Mouse (Mus musculus): ENCODE data around the gene Tnip1. TPM values are rescaled to one million over a fixed set of nuclear protein-coding genes. Genes with fewer than 3 reads are reported as not detected.

The Tnip1 gene
- 12.4 and 13.2 TPM in 2 replicates for polyA plus RNA-seq (2014; fragmentation: Nextera tagmentation; extraction: Ambion mirVana)

GRCm38 (mm10) chr11:54962810-54963209, at the start of gene Tnip1:
TSS of gene Tnip1 (minus strand) at chr11:54962917.
- no peak within 1 kb of the TSS for H3K27ac ChIP-seq (ENCODE audit: low read depth, low read length)

DNA sequence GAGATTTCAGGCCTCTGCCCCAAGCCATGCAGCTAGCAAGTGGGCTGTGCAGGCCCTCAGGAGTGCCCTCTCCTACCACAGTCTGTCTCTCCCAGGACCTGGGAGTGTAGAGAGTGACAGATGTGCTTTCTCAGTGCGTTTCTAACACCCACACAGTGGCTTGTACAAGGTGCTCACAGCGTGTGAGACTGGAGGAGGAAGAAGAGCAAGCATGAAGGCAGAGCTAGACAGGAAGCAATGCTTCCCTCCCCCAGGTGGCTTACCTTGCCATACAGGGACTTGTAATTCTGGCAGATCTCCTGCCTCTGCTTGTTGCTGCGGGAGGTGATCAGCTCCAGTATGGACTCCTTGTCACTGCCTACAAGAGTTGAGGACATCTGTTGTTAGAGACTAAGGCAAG, 48.7 kb upstream of the Tnip1 start:
- H3K9ac ChIP-seq (ENCODE audit: low read length) = no peak overlapping the region
- H3K36me3 ChIP-seq (ENCODE audit: control insufficient read depth, insufficient read depth, low read length) = no peaks in the 10 kb centered on the region
- no peaks in the 10 kb centered on the region for H3K4me1 ChIP-seq (ENCODE audit: control insufficient read depth, insufficient read depth, low read length)
- no peaks in the 10 kb centered on the region for H3K27me3 ChIP-seq (ENCODE audit: control insufficient read depth, insufficient read depth, low read length)
- H3K9me3 ChIP-seq (ENCODE audit: control insufficient read depth, low read length) = no peaks in the 10 kb centered on the region
- H3K27ac ChIP-seq (ENCODE audit: low read depth, low read length) = no peak overlapping the region
- no peak for DNase-seq (ENCODE audit: low spot score)
- 84% methylated on average over 3 of the region's 3 CpGs for WGBS
- no peak overlapping the region for H3K4me3 ChIP-seq (ENCODE audit: low read depth, low read length)
- no peak overlapping the region for H3K4me2 ChIP-seq (ENCODE audit: low read depth)
- ATAC-seq (ENCODE audit: insufficient read depth, low FRiP score, low TSS enrichment) = no peak

More at GRCm38 (mm10) chr11:54962810-54963209, at the start of gene Tnip1:
- Histone ChIP-seq H3K9me3 (ENCODE audit: control insufficient read depth, low read length) (no peaks in the 10 kb centered on the region), H3K4me1 (ENCODE audit: control insufficient read depth, insufficient read depth, low read length) (no peaks in the 10 kb centered on the region), H3K36me3 (ENCODE audit: control insufficient read depth, insufficient read depth, low read length) (no peaks in the 10 kb centered on the region), H3K4me2 (ENCODE audit: low read depth) (no peak within 1 kb of the TSS), H3K9ac (ENCODE audit: low read length) (no peak within 1 kb of the TSS), H3K4me3 (ENCODE audit: low read depth, low read length) (no peak within 1 kb of the TSS), H3K27me3 (ENCODE audit: control insufficient read depth, insufficient read depth, low read length) (no peaks in the 10 kb centered on the region)
- 39% methylated on average over 6 of the region's 6 CpGs for WGBS
- ATAC-seq (ENCODE audit: insufficient read depth, low FRiP score, low TSS enrichment) (no peak), DNase-seq (ENCODE audit: low spot score) (no peak)

DNA sequence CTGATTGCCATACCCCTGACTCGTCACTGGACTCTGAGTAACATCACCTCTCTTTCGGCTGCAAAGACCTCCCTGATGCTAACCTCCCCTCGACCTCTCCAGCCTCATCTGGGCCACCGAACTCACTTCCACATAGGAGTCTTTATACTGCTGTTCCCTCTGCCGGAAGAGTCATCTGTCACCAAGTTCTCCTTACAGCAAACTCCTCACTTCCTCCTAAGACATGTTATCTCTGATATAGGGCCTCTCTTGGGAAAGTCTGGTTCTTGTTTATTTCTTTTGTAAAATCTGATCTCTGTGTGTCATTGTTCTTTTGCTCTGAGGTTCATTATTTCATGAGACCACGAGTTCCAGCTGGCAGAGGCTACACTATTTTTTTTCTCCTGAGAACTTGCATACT, 45.5 kb upstream of the Tnip1 start:
- H3K4me1 ChIP-seq (ENCODE audit: control insufficient read depth, insufficient read depth, low read length) = no peaks in the 10 kb centered on the region
- H3K27me3 ChIP-seq (ENCODE audit: control insufficient read depth, insufficient read depth, low read length) = no peaks in the 10 kb centered on the region
- no peak overlapping the region for H3K4me2 ChIP-seq (ENCODE audit: low read depth)
- H3K4me3 ChIP-seq (ENCODE audit: low read depth, low read length) = no peak overlapping the region
- H3K9me3 ChIP-seq (ENCODE audit: control insufficient read depth, low read length) = no peaks in the 10 kb centered on the region
- WGBS = 83% methylated on average over 6 of the region's 6 CpGs
- ATAC-seq (ENCODE audit: insufficient read depth, low FRiP score, low TSS enrichment) (no peak), DNase-seq (ENCODE audit: low spot score) (no peak)
- no peak overlapping the region for H3K27ac ChIP-seq (ENCODE audit: low read depth, low read length)
- H3K36me3 ChIP-seq (ENCODE audit: control insufficient read depth, insufficient read depth, low read length) = no peaks in the 10 kb centered on the region
- H3K9ac ChIP-seq (ENCODE audit: low read length) = no peak overlapping the region

DNA sequence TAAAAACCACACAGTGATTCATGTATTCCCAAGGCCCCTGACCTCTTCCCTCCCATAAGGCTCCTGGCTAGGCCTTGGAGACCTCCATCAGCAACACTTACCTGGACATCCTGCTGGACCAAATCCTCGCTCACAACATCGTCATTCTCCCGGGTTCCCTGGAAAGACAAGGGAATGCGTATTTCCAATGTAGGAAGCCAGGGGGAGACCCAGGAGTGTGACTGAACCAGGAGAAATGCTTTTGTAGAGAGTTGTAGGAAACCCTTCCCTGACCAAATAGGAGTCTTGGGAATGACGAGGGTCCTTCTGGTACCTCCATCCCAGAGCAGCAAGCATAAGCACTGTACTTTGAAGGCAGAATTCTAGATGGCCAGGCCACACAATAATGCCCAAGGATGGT, 43.0 kb upstream of the Tnip1 start:
- H3K27me3 ChIP-seq (ENCODE audit: control insufficient read depth, insufficient read depth, low read length) = no peaks in the 10 kb centered on the region
- H3K4me1 ChIP-seq (ENCODE audit: control insufficient read depth, insufficient read depth, low read length) = no peaks in the 10 kb centered on the region
- no peaks in the 10 kb centered on the region for H3K9me3 ChIP-seq (ENCODE audit: control insufficient read depth, low read length)
- H3K27ac ChIP-seq (ENCODE audit: low read depth, low read length) = no peak overlapping the region
- DNase-seq (ENCODE audit: low spot score) (no peak), ATAC-seq (ENCODE audit: insufficient read depth, low FRiP score, low TSS enrichment) (no peak)
- 0 out of 2 replicates have a peak, but pooled peaks cover 2% of the 10 kb centered on the region for H3K36me3 ChIP-seq (ENCODE audit: control insufficient read depth, insufficient read depth, low read length)
- H3K4me3 ChIP-seq (ENCODE audit: low read depth, low read length) = no peak overlapping the region
- H3K9ac ChIP-seq (ENCODE audit: low read length) = no peak overlapping the region
- WGBS = 90% methylated on average over 5 of the region's 5 CpGs
- no peak overlapping the region for H3K4me2 ChIP-seq (ENCODE audit: low read depth)

DNA sequence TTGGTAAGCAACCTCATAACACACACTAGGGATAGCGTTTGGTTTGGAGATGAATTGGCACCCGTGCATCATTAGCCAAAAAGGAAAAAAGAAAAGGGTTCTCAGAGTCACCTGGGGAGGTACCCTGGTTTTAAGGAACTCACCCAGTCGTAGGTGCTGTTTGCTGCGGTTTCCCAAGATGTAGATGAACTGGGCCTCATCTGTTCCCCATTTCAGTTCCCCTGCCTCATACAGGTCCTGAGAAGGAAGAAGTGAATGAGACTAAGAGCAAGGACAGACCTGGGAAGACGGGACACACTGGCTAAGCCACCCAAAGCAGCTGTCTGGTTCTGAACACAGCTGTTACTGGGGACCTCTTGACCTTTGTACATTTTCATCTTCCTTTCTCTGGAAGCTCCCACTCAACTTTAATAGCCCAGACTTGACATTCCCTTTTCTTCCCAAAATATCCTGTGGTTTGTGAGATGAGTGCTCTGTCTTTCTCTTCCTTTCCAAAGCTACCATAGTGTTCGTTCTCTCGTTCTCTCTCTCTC, 42.3 kb upstream of the Tnip1 start:
- no peak overlapping the region for H3K4me2 ChIP-seq (ENCODE audit: low read depth)
- DNase-seq (ENCODE audit: low spot score) = no peak
- H3K36me3 ChIP-seq (ENCODE audit: control insufficient read depth, insufficient read depth, low read length) = 0 out of 2 replicates have a peak, but pooled peaks cover 2% of the 10 kb centered on the region
- no peak overlapping the region for H3K9ac ChIP-seq (ENCODE audit: low read length)
- H3K4me3 ChIP-seq (ENCODE audit: low read depth, low read length) = no peak overlapping the region
- H3K9me3 ChIP-seq (ENCODE audit: control insufficient read depth, low read length) = no peaks in the 10 kb centered on the region
- no peak for ATAC-seq (ENCODE audit: insufficient read depth, low FRiP score, low TSS enrichment)
- no peaks in the 10 kb centered on the region for H3K27me3 ChIP-seq (ENCODE audit: control insufficient read depth, insufficient read depth, low read length)
- no peak overlapping the region for H3K27ac ChIP-seq (ENCODE audit: low read depth, low read length)
- no peaks in the 10 kb centered on the region for H3K4me1 ChIP-seq (ENCODE audit: control insufficient read depth, insufficient read depth, low read length)
- 84% methylated on average over 7 of the region's 7 CpGs for WGBS

DNA sequence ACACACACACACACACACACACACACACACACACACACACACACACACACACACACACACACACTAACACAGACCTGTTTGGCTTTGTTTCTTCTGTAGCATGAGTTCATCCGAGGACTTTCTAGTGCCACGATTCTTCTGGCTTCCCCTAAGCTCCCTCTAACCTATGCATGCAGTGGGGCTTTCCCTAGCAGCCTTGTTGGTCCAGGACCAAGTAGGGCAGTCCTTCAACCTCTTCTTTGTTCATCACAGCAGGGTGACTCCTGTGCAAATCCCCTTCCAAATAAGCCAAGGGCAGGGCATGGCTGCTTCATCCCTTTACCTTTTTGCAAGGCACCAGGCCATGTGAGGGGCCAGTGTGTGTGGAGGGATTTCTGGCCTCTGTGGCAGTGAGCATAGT, 36.0 kb upstream of the Tnip1 start:
- H3K27ac ChIP-seq (ENCODE audit: low read depth, low read length) = no peak overlapping the region
- 0 out of 2 replicates have a peak, but pooled peaks cover 2% of the 10 kb centered on the region for H3K36me3 ChIP-seq (ENCODE audit: control insufficient read depth, insufficient read depth, low read length)
- no peaks in the 10 kb centered on the region for H3K9me3 ChIP-seq (ENCODE audit: control insufficient read depth, low read length)
- 65% methylated on average over 2 of the region's 2 CpGs for WGBS
- H3K4me3 ChIP-seq (ENCODE audit: low read depth, low read length) = no peak overlapping the region
- DNase-seq (ENCODE audit: low spot score) (no peak), ATAC-seq (ENCODE audit: insufficient read depth, low FRiP score, low TSS enrichment) (no peak)
- no peaks in the 10 kb centered on the region for H3K27me3 ChIP-seq (ENCODE audit: control insufficient read depth, insufficient read depth, low read length)
- no peak overlapping the region for H3K4me2 ChIP-seq (ENCODE audit: low read depth)
- no peaks in the 10 kb centered on the region for H3K4me1 ChIP-seq (ENCODE audit: control insufficient read depth, insufficient read depth, low read length)
- no peak overlapping the region for H3K9ac ChIP-seq (ENCODE audit: low read length)

- Histone ChIP-seq H3K4me3 (ENCODE audit: low read depth, low read length) (no peak overlapping the region), H3K9ac (ENCODE audit: low read length) (no peak overlapping the region), H3K36me3 (ENCODE audit: control insufficient read depth, insufficient read depth, low read length) (0 out of 2 replicates have a peak, but pooled peaks cover 2% of the 10 kb centered on the region), H3K4me1 (ENCODE audit: control insufficient read depth, insufficient read depth, low read length) (no peaks in the 10 kb centered on the region), H3K4me2 (ENCODE audit: low read depth) (no peak overlapping the region), H3K27ac (ENCODE audit: low read depth, low read length) (no peak overlapping the region), H3K9me3 (ENCODE audit: control insufficient read depth, low read length) (no peaks in the 10 kb centered on the region), H3K27me3 (ENCODE audit: control insufficient read depth, insufficient read depth, low read length) (no peaks in the 10 kb centered on the region)
- DNase-seq (ENCODE audit: low spot score) (peak; percentile 68), ATAC-seq (ENCODE audit: insufficient read depth, low FRiP score, low TSS enrichment) (peak; percentile 38; the same call in 1 of the 2 replicates)
- WGBS = 6% methylated on average over 12 of the region's 12 CpGs
Observed at GRCm38 (mm10) chr11:54998284-54998683, 35.6 kb upstream of the Tnip1 start.

GRCm38 (mm10) chr11:54996176-54996575, 33.5 kb upstream of the Tnip1 start:
- no peak for ATAC-seq (ENCODE audit: insufficient read depth, low FRiP score, low TSS enrichment)
- no peaks in the 10 kb centered on the region for H3K27me3 ChIP-seq (ENCODE audit: control insufficient read depth, insufficient read depth, low read length)
- H3K4me2 ChIP-seq (ENCODE audit: low read depth) = no peak overlapping the region
- H3K9me3 ChIP-seq (ENCODE audit: control insufficient read depth, low read length) = no peaks in the 10 kb centered on the region
- no peaks in the 10 kb centered on the region for H3K4me1 ChIP-seq (ENCODE audit: control insufficient read depth, insufficient read depth, low read length)
- no peak overlapping the region for H3K27ac ChIP-seq (ENCODE audit: low read depth, low read length)
- DNase-seq (ENCODE audit: low spot score) = no peak
- H3K4me3 ChIP-seq (ENCODE audit: low read depth, low read length) = no peak overlapping the region
- H3K9ac ChIP-seq (ENCODE audit: low read length) = no peak overlapping the region
- 0 out of 2 replicates have a peak, but pooled peaks cover 2% of the 10 kb centered on the region for H3K36me3 ChIP-seq (ENCODE audit: control insufficient read depth, insufficient read depth, low read length)
- 69% methylated on average over 7 of the region's 7 CpGs for WGBS

DNA sequence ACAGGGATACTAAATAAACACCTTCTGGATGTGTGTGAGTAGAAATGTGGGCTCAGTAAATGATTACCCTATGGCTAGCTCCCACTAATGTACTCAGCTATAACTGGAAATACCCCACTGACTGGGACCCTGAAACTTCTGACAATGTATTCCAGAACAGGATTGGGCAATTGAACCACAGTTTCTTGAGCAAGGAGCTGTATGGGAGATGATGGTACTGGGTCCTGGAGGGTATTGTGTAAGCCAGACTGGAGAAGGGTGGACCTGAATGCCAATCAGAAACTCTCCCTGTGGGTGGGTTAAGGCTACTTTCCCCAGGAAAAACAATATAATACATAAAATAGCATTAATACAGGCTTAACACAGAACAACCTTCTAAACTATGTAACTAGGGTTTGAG, 27.2 kb upstream of the Tnip1 start:
- Histone ChIP-seq H3K4me2 (ENCODE audit: low read depth) (no peak overlapping the region), H3K36me3 (ENCODE audit: control insufficient read depth, insufficient read depth, low read length) (no peaks in the 10 kb centered on the region), H3K4me1 (ENCODE audit: control insufficient read depth, insufficient read depth, low read length) (no peaks in the 10 kb centered on the region), H3K4me3 (ENCODE audit: low read depth, low read length) (no peak overlapping the region), H3K9ac (ENCODE audit: low read length) (no peak overlapping the region), H3K9me3 (ENCODE audit: control insufficient read depth, low read length) (no peaks in the 10 kb centered on the region), H3K27me3 (ENCODE audit: control insufficient read depth, insufficient read depth, low read length) (no peaks in the 10 kb centered on the region), H3K27ac (ENCODE audit: low read depth, low read length) (no peak overlapping the region)
- no peak for DNase-seq (ENCODE audit: low spot score)
- ATAC-seq (ENCODE audit: insufficient read depth, low FRiP score, low TSS enrichment) = no peak

Data from neural tube, embryonic 11.5 days (tissue).